Mouse (Mus musculus): Measurements from ENCODE around the gene Zbtb4.

DNA sequence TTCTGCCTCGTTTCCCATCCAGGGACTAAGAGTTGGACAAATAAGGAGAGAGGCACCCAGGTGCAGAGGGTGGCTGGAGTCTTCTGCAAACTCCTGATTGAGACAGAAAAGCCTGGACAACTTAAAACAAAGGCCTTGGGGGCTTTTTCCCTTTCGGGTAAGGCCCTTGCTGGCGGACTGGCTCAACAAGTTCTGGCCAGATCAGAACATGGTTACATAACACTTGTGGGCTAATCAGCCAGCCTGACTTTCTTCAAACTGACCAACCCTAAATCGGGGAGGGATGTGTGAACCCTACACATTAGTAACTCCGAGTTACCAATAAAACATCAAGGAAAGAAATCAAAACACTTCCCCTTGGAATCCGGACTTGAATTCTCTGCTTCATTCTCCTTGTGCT lies 44.9 kb upstream of the Zbtb4 start:
- TF ChIP-seq CTCF (IDR thresholded peaks at IDR 0.05; ENCODE audit: extremely low read depth, insufficient read depth, insufficient read length, insufficient replicate concordance) (no peak), POLR2A (IDR thresholded peaks at IDR 0.05; ENCODE audit: low read depth, low read length) (no peak)

Measured in spleen, adult 2 months (tissue).